Mouse (Mus musculus) kidney, embryonic 14.5 days (tissue): ENCODE results near the gene Fam166b. TPM values are rescaled to one million over a fixed set of nuclear protein-coding genes. Genes with fewer than 3 reads are reported as not detected.

Source experiments
- ATAC-seq: fragments of 200-750 bp; cut with Nextera tagmentation; 2 replicates; pipeline ENCODE4 v1.8.0; 2017; ENCODE audit warnings: moderate number of reproducible peaks, mild to moderate bottlenecking, moderate TSS enrichment, moderate library complexity; ENCODE audit not compliant: low FRiP score, low TSS enrichment
- H3K27ac ChIP-seq: fragments of 300-500 bp; sonication (generic); 2 replicates; pipeline ENCODE4 v1.5.1; 2014; ENCODE audit warnings: low read depth, mild to moderate bottlenecking, low read length, moderate library complexity, mixed read lengths
- H3K27me3 ChIP-seq: fragments of 300-500 bp; sonication (generic); 2 replicates; pipeline ENCODE4 v1.6.1; 2014; ENCODE audit warnings: mild to moderate bottlenecking, low read length; ENCODE audit not compliant: control insufficient read depth, insufficient read depth
- H3K36me3 ChIP-seq: fragments of 300-500 bp; sonication (generic); 2 replicates; pipeline ENCODE4 v1.6.1; 2014; ENCODE audit warnings: low read length, mixed read lengths; ENCODE audit not compliant: control insufficient read depth, insufficient read depth
- H3K4me1 ChIP-seq: fragments of 300-500 bp; sonication (generic); 2 replicates; pipeline ENCODE4 v1.6.1; 2014; ENCODE audit warnings: low read length, mixed read lengths; ENCODE audit not compliant: control insufficient read depth, insufficient read depth
- H3K4me2 ChIP-seq: fragments of 300-500 bp; sonication (generic); replicated peaks from 2 replicates; pipeline ENCODE4 v1.6.1; 2014; ENCODE audit warnings: low read depth, mild to moderate bottlenecking, low read length
- H3K4me3 ChIP-seq: fragments of 300-500 bp; sonication (generic); 2 replicates; pipeline ENCODE4 v1.5.1; 2014; ENCODE audit warnings: mild to moderate bottlenecking, low read length
- H3K9ac ChIP-seq: fragments of 300-500 bp; sonication (generic); 2 replicates; pipeline ENCODE4 v1.6.1; 2014; ENCODE audit warnings: low read depth, mild to moderate bottlenecking, low read length, moderate library complexity
- H3K9me3 ChIP-seq: fragments of 300-500 bp; sonication (generic); 2 replicates; pipeline ENCODE4 v1.6.1; 2016; ENCODE audit warnings: low read length; ENCODE audit not compliant: control insufficient read depth
- WGBS: fragments of 180-500 bp; shearing (Covaris S2); extraction: QIAGEN DNeasy Blood & Tissue Kit; methylation state at CpG from one replicate; pipeline ENCODE4 v1.1.7; 2014; 5-methylcytosine and 5-hydroxymethylcytosine counted together
- polyA plus RNA-seq: library from polyadenylated mRNA; unstranded; fragments of >200 nt; fragmentation: Nextera tagmentation; extraction: Ambion mirVana; gene quantifications from 2 replicates; pipeline ENCODE4 v1.2.1, GENCODE M21; 2014

The Fam166b gene
- polyA plus RNA-seq, 1 experiment from 2014 or later: 0.38 TPM

GRCm38 (mm10) chr4:43425648-43426380, 3.1 kb downstream of the Fam166b start:
- Histone ChIP-seq H3K4me2 (peak overlapping the region; percentile 19), H3K27me3 (peaks cover 42% of the 10 kb centered on the region), H3K9ac (peak overlapping the region; percentile 28; the same call in 1 of the 2 replicates), H3K4me1 (peaks cover 16% of the 10 kb centered on the region; the same call in 1 of the 2 replicates), H3K36me3 (peaks cover 54% of the 10 kb centered on the region), H3K27ac (no peak overlapping the region), H3K9me3 (no peaks in the 10 kb centered on the region), H3K4me3 (peak overlapping the region; percentile 6; the same call in 1 of the 2 replicates)
- WGBS: 27% methylated on average over 31 of the region's 31 CpGs
- no peak for ATAC-seq

GRCm38 (mm10) chr4:43425197-43425596, 3.7 kb downstream of the Fam166b start:
- peak overlapping the region; percentile 28; the same call in 1 of the 2 replicates for H3K9ac ChIP-seq
- no peak for ATAC-seq
- peaks cover 42% of the 10 kb centered on the region for H3K27me3 ChIP-seq
- peak overlapping the region; percentile 19 for H3K4me2 ChIP-seq
- H3K4me1 ChIP-seq: peaks cover 17% of the 10 kb centered on the region; the same call in 1 of the 2 replicates
- H3K27ac ChIP-seq: no peak overlapping the region
- peak overlapping the region; percentile 6; the same call in 1 of the 2 replicates for H3K4me3 ChIP-seq
- H3K36me3 ChIP-seq: peaks cover 54% of the 10 kb centered on the region
- 35% methylated on average over 14 of the region's 14 CpGs for WGBS
- H3K9me3 ChIP-seq: no peaks in the 10 kb centered on the region

GRCm38 (mm10) chr4:43424072-43424471, 4.9 kb downstream of the Fam166b start:
- WGBS: 81% methylated on average over 9 of the region's 9 CpGs
- peaks cover 42% of the 10 kb centered on the region for H3K27me3 ChIP-seq
- no peak overlapping the region for H3K9ac ChIP-seq
- H3K4me3 ChIP-seq: no peak overlapping the region
- no peaks in the 10 kb centered on the region for H3K9me3 ChIP-seq
- H3K27ac ChIP-seq: no peak overlapping the region
- peaks cover 26% of the 10 kb centered on the region; the same call in 1 of the 2 replicates for H3K4me1 ChIP-seq
- no peak overlapping the region for H3K4me2 ChIP-seq
- ATAC-seq: no peak
- H3K36me3 ChIP-seq: peaks cover 54% of the 10 kb centered on the region

- no peaks in the 10 kb centered on the region for H3K9me3 ChIP-seq
- peaks cover 28% of the 10 kb centered on the region; the same call in 1 of the 2 replicates for H3K4me1 ChIP-seq
- H3K4me3 ChIP-seq: no peak overlapping the region
- H3K9ac ChIP-seq: no peak overlapping the region
- peaks cover 41% of the 10 kb centered on the region for H3K27me3 ChIP-seq
- H3K36me3 ChIP-seq: peaks cover 54% of the 10 kb centered on the region
- WGBS: 87% methylated on average over 17 of the region's 20 CpGs
- H3K27ac ChIP-seq: no peak overlapping the region
- no peak for ATAC-seq
- no peak overlapping the region for H3K4me2 ChIP-seq
Observed at GRCm38 (mm10) chr4:43423267-43423934, 5.5 kb downstream of the Fam166b start.

GRCm38 (mm10) chr4:43421632-43422240, 7.2 kb downstream of the Fam166b start:
- Histone ChIP-seq H3K4me3 (no peak overlapping the region), H3K9ac (no peak overlapping the region), H3K9me3 (no peaks in the 10 kb centered on the region), H3K36me3 (peaks cover 56% of the 10 kb centered on the region), H3K27me3 (peaks cover 28% of the 10 kb centered on the region), H3K27ac (no peak overlapping the region), H3K4me2 (no peak overlapping the region), H3K4me1 (peaks cover 39% of the 10 kb centered on the region)
- no peak for ATAC-seq
- 86% methylated on average over 24 of the region's 28 CpGs for WGBS

GRCm38 (mm10) chr4:43420305-43420704, 8.6 kb downstream of the Fam166b start:
- no peak overlapping the region for H3K4me3 ChIP-seq
- H3K4me2 ChIP-seq: no peak overlapping the region
- peaks cover 15% of the 10 kb centered on the region; the same call in 1 of the 2 replicates for H3K27me3 ChIP-seq
- ATAC-seq: no peak
- H3K9ac ChIP-seq: no peak overlapping the region
- H3K4me1 ChIP-seq: peaks cover 33% of the 10 kb centered on the region
- H3K9me3 ChIP-seq: no peaks in the 10 kb centered on the region
- H3K36me3 ChIP-seq: peaks cover 58% of the 10 kb centered on the region
- 7% methylated on average over 6 of the region's 6 CpGs for WGBS
- H3K27ac ChIP-seq: peak overlapping the region; percentile 32; the same call in 1 of the 2 replicates

- Histone ChIP-seq H3K4me3 (no peak overlapping the region), H3K36me3 (peaks cover 56% of the 10 kb centered on the region), H3K27me3 (peaks cover 11% of the 10 kb centered on the region; the same call in 1 of the 2 replicates), H3K4me2 (no peak overlapping the region), H3K9ac (no peak overlapping the region), H3K27ac (peak overlapping the region; percentile 32; the same call in 1 of the 2 replicates), H3K4me1 (peaks cover 31% of the 10 kb centered on the region), H3K9me3 (no peaks in the 10 kb centered on the region)
- ATAC-seq: no peak
- 62% methylated on average over 9 of the region's 9 CpGs for WGBS
Observed at GRCm38 (mm10) chr4:43419801-43420281, 9.1 kb downstream of the Fam166b start.

GRCm38 (mm10) chr4:43418973-43419656, 9.8 kb downstream of the Fam166b start:
- Histone ChIP-seq H3K4me1 (peaks cover 31% of the 10 kb centered on the region), H3K36me3 (peaks cover 49% of the 10 kb centered on the region), H3K9me3 (no peaks in the 10 kb centered on the region), H3K27ac (no peak overlapping the region), H3K9ac (no peak overlapping the region), H3K27me3 (peaks cover 4% of the 10 kb centered on the region; the same call in 1 of the 2 replicates), H3K4me3 (no peak overlapping the region), H3K4me2 (no peak overlapping the region)
- WGBS: 58% methylated on average over 15 of the region's 15 CpGs
- no peak for ATAC-seq
